Mouse (Mus musculus): Measurements from ENCODE around the gene Dbn1.

The Dbn1 gene

DNA sequence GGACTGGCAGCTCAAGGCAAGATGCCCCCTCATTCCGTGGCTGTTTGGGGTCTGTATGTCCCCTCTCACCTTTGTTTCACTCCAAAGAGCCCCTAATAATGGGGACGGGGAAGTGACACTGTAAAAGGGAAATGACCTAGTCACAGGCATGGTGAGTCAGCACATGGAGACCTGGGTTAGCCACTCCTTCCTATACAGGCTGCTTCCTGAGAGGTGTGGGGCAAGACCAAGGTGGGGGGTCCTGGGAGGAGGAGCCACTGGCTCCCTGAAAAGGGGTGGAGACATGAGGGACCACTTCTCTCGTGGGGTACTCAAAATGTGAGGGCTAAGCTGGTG lies 22.4 kb upstream of the Dbn1 start:
- DNase-seq: no peak

DNA sequence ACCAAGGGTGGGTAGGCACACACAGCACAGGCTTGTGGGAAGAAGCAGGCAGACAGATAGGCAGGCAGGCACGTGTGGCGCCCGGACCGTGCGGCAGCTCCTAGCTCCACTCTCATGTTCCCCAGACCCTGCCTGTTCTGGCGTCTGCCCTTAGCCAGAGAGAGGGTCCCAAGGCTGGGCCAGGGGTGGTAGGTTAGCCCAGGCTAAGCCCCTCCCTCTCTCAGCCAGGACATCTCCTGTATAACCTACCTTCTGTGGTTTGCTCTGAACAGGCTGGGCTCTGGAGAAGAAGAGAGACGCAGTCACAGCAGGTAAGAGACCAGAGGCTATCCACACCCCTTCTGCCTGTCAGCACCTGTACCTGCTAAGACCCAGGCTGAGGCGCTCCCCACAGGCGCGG lies 20.6 kb upstream of the Dbn1 start:
- DNase-seq: no peak

DNA sequence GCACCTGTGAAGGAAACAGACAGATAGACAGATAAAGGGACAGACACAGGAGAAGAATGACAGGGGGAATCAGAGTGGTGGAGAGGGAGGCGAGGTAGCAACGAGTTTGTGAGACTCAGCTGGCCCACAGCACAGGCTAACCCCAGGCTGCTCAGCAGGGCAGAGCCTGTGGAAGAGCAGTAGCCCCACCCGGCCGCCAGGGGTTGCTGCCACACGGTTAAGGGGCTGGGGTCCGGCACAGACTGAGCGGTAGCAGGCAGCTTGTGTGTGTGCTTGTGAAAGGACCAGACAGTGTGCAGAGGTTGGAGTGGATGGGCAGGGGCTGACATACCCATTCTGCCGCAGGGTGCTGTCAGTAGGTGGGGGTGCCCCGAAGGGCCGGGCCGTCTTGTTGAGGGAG lies 20.0 kb upstream of the Dbn1 start:
- no peak for DNase-seq

DNA sequence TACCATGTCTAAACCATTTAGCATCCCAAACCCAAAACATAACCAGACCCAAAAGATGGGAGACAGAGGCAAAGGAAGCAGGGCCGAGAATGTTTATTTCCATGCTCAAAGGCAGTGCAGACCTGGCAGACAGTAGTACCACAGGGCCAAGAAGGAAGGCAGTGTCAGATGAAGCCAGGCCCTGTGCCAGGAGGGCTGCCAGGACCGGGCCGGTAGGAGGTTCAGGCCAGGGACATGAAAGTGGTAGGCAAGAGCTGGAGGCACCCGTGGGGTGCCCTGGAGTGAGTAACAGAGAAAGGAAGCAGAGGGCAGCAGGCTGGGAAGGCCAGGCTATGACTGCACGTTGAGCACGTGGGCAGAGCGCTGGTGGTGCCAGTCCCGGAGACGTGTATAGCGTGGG lies 18.8 kb upstream of the Dbn1 start:
- no peak for DNase-seq

DNA sequence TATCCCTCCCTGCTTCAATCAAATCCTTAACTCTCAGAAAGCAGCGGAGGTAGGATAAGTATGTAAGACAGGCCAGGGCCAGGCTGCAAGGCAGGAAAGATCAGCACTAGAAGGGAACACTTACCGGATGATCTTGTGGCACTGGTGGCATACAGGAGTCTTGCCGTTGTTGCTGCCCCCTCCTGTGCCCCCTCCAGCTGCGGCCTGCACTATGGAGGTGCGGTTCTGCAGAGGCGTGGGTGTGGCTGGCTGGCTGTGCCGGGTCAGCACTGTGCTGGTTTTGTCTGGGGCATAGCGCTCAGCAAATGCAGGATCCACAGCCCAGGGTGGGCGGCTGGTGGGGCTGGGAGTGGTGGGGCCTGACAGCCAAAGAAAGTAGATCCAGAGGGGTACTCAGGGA lies 17.9 kb upstream of the Dbn1 start:
- DNase-seq: no peak

DNA sequence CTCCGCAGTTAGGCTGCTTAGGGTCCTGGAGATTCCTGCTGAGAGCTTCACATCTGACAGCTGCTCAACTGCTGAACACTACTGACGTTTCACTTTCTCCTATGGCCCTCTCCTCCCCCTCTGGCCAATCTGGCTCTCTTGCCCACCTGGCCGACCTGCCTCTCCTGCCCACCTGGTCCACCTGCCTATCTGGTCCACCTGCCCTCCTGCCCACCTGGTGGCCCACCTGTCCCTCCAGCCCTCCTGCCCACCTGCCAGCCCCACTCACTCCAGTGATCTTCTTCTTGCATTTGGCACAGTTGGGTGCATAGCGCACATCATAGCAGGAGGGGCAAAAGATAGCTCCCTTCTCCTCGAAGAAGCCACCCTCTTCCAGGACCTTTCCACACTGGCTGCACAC lies 16.5 kb upstream of the Dbn1 start:
- no peak for DNase-seq

DNA sequence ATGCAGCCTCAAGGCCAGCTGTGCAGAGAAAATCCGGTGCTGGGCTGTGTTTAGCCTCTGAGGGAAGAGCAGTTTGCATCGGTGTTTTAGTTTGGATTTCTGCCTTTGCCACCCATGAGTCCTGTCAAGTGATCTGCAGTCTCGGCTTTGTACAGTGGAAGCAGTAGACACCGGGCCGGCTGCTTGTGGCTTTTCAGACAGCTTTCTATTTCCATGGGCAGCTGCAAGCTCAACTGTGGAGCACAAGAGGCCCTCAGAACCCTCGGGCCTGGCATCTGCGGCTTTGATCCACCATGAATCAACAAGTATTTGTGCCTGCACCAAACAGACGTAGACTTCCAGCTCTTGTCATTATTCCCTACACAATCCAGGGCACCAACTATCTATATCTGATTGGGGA lies 14.5 kb upstream of the Dbn1 start:
- no peak for DNase-seq

DNA sequence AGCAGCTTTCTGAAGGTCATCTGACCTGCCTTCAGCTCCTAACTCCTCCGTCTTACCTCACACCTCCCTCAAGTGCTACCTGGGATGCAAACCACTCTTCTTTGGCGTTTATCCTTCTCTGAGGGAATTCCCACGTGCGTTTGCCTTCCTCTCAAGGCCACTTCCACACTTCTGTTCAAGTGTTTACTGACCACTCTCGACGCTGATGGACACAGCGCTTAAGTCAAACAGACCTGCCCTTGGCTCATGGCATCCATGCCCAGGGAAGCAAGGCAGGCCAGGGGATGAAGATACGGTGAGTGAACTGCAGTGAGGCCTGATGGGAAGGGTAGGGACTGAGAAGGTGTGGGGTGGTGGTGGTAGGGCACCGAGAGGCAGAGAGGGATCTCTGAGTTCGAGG lies 12.7 kb upstream of the Dbn1 start:
- no peak for DNase-seq

DNA sequence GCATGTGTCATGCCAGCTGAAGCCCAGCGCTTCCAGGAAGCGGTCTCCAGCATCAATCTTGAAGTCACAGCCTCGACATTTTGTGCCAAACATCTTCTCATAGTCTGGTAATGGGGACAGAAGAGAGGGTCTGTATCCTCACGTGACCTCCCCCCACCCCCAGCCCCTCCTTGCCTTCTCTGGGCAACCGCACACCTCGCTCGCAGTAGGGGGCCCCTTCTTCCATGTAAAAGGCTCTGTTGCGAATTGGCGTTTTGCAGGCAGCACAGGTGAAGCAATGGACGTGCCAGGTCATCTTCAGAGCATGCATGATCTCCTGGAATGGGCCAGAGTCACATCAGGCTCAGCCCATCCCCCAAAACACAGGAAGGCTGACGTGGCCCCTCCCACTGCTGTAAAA lies 11.0 kb upstream of the Dbn1 start:
- DNase-seq: no peak

DNA sequence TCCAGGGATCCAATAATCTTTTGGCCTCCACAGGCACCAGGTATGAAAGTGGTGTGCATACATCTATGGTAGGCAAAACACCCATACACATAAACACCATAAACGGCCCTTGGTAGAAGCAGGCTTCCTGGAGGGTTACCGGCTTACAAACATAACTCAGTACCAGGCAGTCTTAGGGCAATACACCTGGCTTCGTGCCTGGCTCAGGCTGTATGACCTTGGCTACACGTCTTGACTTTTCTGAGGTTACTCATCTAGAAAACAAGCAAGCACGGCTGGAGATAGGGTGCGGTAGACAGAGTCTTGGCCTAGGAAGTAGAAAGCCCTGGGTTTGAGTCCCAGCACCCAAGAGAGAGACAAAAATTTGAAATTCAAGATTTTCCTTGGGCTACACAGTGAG lies 8.8 kb upstream of the Dbn1 start:
- DNase-seq: no peak

DNA sequence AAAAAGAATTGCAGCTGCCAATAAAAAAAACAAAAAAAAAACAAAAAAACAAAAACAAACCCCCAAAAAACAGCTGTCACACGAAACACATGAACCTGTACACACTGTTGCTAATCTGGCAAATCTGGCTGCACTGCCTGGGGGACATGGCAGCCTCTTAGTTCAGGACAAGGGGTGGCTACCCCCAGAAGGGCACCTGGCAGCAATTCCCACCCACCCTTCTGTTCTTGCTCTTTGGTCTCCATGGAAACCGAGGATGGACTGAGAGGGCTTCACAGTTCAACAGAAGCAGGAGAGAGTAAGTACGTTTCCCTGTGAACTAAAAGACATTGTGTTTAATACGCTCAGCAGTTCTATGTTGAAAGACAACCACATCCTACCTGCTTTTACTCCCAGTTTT lies 7.8 kb upstream of the Dbn1 start:
- no peak for DNase-seq

DNA sequence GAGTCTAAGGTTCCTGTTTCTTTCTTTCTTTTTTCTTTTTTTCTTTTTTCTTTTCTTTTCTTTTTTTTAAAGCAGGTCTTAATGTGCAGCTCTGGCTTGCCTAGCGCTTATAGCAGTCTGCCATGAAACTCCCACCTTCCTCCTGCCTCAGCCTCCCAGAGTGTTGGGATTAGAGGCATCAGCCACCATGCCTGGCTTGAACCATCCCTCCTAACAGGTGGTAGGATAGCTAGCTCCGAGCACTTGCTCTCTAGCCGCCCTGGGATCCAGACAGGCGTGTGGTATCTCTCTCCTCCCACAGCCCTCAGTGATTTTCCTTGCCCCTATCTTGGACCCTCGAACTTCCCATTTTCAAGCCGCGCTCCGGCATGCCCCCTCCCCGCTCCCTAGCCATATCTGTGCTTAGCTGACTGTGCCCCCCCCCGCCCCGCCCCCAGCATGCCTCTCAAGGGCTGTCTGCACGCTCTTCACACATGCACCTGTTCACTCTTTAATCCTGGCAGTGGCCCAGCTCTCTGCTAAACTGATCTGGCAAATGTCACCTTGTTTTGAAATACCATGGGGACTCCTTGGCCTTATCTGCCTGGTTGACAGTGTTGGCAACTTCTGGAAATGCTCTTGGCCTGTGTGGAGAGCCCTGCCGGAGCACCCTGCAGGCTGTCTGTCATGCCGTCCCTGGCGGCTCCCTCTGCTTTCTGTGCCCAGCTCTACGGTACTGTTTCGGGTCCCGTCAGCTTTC lies 7.1 kb upstream of the Dbn1 start:
- DNase-seq: peak; percentile 61

DNA sequence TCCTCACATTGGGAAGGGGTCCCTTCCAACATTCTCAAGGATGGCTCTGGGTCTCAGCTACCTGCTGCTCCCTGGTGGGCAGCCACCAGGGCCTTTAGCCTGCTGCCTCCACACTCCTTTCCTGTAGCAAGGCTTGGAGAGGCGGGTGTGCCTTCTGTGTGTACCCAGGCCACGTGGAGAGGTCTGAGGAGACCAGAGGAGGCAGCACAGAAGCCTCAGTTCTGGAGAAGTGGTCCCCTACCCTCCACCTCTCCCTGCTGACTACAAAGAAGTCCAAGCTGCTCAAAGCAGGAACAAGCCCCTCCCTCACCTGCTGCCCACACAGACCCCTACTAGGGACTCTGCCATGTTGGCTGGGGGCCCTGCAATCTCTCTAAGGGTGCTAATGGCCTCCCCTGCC lies 6.3 kb upstream of the Dbn1 start:
- DNase-seq: no peak

DNA sequence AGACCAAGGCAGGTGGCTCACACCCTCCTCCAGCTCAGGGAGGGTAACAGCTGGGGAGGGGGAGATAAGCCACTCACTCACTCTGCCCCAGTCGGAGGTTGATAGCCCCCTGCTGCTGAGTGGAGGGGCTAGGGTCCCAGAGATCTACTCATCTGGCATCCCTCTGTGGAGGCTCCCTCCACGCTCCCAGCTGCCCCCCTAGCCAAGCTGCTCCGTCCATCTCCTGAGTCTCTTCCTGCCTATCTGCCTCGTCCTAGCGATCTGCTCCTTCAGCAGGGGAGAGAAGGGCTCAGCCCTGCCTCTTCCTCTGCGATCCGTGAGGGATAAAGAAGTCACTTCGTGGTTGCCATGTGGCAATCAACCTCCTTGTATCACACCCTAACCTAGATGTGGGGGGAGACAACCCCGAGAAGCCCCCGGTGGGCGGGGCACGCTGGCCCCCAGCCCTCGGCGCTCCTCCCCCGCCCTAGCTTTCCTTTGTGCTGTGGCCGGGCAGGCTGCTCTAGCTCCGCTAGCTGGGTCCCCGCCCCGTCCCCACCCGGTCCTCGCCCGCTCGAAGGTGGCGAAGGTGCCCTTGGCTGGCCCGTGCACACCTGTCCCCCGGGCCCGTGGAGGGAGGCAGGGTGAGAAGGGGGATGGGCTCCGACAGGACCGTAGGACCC lies 864 bp downstream of the Dbn1 start:
- no peak for DNase-seq

DNA sequence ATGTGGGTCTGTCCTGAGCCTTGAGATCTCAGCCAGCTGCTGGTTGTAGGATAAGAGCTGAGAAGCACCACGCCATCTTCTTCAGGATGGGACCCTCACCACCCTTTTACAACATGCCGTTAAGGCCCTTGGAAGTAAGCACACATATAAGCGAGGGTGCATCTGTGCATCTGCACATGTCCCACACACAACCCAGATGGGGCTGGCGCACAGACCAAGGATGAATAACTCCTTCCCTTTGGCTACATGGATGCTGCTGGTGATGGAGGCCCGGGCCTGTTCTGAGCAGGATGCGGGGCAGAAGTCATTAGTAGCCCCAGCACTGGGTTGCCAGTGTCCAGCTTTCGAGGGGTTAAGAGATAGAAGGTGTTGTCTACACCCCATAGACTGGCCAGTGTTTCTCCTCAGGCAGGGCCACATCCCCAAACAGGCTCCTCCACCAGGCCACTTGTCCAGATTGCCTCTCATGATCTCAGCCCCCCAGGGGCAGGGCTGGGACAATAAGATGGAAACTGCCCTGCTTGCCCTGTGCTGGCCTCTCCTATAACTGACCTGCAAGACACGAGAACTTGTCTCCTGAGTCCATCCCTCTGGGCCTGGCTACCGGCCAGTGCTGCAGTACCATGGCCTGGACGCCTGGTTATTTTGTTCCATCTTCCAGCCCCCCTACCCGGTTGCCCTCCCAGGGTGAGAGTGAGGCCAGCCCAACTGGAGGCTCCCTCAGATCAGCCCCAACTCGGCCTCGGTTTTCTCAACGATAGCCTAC lies 1.7 kb downstream of the Dbn1 start:
- DNase-seq: peak; percentile 42

DNA sequence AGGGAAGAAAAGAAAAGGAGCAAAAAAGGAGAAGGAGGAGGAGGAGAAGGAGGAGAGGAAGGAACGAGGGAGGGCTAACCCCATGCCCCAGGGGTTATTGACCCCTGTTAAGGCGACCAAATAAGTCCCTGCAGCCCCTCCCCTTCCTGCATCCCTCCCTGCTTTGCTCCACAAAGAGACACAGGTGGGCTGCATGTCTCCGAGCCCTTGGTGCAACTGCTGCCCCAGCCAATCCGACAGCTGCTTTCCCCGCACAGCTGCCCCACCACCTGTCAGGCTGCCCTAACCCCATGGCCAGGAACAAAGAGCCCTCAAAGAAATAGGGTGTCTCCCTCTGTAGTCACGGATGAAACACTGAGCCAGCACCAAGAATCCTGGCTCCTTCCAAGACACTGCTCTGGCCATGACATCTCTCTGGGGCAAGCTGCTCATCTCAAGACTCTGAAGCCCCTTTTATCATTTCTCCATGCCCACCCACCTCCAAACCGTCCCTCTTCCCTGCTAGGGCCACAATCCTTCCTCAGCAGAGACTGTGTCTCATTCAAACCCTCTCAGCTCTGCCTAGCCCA lies 3.3 kb downstream of the Dbn1 start:
- peak; percentile 23 for DNase-seq

DNA sequence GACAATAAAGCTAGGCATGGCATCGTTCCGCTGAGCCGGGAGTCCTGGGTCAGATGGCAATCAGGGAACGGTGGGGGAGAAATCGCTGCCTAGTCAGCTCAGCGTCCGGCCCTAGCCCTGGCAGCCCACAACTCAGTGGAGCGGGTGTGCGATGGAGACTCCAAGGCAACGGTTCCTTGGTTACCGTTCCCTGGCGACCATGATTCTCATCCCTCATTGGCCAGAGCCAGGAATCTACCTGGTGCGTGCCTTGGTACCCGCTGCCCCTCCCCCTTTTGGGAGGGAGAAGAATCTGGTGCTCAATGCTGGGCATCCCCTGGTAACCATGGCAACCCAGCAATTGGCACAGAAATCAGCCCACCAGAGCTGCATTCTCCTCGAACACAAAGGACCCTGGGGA lies 4.3 kb downstream of the Dbn1 start:
- DNase-seq: peak; percentile 96

DNA sequence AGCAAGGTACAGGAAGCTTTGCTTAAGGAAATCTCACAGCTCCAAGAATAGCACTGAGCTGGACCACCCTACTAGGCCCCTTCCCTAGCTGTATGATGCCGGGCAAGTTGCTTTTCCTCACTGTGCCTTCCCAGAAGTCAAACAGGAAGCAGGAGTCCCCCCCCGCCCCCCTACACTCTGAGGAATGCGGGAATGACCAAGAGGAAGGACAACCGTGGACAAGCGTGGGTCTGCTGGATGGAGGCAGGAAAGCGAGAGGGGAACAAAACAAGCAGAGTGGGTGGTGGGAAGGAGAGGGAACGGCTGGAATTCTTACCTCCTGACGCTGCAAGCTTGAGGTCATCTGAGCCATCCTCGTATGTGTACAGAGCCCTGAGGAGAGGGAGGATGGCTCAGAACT lies 4.8 kb downstream of the Dbn1 start:
- no peak for DNase-seq

DNA sequence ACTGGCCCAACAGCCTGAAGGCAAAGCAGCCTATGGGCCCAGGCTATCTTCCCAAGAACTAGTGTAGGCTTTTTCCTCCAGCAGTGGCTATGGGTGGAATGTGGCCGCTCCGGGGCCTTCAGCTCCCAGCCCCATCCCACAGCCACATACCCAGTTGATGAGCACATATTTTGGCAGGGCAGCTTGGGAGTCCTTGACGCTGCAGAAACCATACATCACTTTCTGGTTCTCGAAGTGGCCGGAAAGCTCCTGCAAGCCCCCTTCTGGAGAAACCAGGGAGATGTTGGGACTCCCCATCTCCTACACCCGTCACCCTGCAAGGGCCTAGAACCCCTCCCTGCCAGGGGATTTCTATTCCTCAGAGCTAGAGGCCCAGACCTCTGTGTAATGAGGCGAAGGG lies 5.4 kb downstream of the Dbn1 start:
- no peak for DNase-seq

DNA sequence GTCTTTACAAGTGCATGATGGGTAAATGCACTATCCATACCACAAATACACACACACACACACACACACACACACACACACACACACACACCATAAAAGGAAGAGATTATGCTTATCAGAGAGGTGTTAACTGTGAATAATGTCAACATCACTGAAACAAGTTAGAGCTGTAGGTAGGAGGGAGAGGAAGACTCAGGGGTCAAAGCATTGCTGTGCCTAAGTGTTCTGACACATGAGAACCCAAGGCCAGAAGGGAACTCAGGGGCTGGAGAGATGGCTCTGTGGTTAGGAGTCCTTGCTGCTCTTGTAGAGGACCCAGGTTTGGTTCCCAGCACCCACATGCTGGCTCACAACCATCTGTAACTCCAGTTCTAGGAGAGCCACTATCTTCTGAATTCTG lies 8.0 kb downstream of the Dbn1 start:
- no peak for DNase-seq

DNA sequence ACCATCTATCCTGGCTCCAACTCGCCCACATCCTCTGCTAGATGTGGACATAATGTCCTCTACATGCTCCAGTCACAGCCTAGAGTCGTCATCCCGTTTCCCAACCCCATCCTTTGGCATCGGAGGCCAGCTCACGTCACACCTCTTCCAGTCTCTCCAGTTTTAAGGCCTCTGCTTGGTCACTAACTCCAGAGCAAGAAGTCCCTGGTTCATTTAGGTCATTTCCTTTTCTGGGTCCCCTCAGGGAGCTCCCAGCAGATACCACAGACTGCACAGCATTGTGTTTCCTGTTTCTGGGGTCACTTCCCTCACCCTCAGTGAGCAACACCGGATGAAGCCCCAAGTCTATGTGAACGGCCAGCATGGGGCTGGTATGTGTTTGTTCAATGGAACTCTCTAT lies 8.9 kb downstream of the Dbn1 start:
- DNase-seq: no peak

DNA sequence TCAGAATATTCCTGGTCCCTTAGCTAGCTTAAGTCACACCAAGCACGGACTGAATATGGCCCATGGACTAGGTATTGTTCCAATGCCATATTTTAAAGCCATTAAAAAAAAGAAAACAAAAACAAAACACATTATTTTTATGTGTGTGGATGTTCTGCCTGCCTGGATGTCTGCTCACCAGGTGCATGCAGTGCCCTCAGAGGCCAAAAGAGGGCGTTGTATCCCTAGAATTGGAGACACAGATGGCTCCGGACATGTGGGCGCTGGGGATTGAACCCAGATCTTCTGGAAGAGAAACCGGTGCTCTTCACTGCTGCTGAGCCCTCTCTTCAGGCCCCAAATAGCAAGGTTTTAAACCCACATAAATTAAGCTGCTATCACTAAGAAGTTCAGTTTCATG lies 9.9 kb downstream of the Dbn1 start:
- peak; percentile 45 for DNase-seq

DNA sequence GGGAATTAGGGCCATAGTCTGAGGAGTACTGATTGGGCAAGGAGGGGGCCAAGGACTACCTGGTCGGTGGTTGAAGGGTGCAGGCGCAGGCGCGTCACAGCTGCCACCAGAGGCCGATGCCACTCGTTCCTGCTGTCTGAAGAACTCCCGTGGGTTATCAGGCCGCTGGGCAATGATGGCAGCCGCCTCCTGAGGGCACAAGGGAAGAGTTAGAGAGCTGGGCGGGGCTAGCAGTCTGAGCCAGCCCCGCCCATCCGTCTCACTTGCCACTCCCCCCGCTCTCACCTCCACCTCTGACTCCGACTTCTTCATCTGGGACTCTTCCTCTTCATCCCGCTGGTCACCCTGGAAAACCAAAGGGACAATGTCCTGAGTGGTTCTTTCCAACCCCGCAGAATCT lies 10.4 kb downstream of the Dbn1 start:
- no peak for DNase-seq

DNA sequence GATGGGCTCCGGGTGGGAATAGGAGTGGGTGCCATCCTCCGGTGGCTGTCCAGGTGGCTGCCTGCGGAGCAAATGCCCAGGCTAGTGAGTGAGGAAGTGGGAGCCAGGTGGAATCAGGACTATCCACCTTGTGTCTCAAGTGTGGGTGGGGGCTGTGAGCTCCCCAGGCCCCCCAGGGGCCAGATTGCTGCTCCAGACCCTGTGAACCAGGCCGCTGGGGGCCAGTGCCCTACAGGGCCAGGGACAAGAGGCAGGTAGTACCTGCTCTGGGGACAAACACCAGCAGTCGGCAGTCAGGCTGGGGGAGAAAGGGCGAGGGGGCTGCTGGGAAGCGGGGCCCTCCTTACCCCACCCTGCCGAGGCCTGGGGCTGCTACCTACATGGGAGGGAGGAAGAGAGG lies 11.7 kb downstream of the Dbn1 start:
- DNase-seq: no peak
